Mouse (Mus musculus): ENCODE results near the gene Plet1. TPM values are rescaled to one million over a fixed set of nuclear protein-coding genes. Genes with fewer than 3 reads are reported as not detected.
A peak's percentile ranks its signal among the peaks of the same experiment; 100 is the strongest.

Plet1 gene
- polyA plus RNA-seq, 1 experiment from 2014 or later: 0.39 TPM

GRCm38 (mm10) chr9:50553547-50553946, 59.2 kb downstream of the Plet1 start:
- H3K4me3 ChIP-seq (ENCODE audit: low read depth, low read length): no peak overlapping the region
- H3K4me1 ChIP-seq (ENCODE audit: control insufficient read depth, insufficient read depth, low read length): no peaks in the 10 kb centered on the region
- H3K9ac ChIP-seq (replicated peaks; ENCODE audit: low read depth, low read length): no peak overlapping the region
- H3K27ac ChIP-seq (ENCODE audit: low read depth, low read length): no peak overlapping the region
- H3K27me3 ChIP-seq (ENCODE audit: control insufficient read depth, insufficient read depth, low read length): no peaks in the 10 kb centered on the region
- WGBS: 78% methylated on average over 2 of the region's 2 CpGs
- no peak overlapping the region for H3K4me2 ChIP-seq (ENCODE audit: low read depth, low read length)
- no peak for ATAC-seq (ENCODE audit: low read depth)
- no peaks in the 10 kb centered on the region for H3K9me3 ChIP-seq (ENCODE audit: control insufficient read depth, low read length)
- no peaks in the 10 kb centered on the region for H3K36me3 ChIP-seq (ENCODE audit: control insufficient read depth, insufficient read depth, low read length)

DNA sequence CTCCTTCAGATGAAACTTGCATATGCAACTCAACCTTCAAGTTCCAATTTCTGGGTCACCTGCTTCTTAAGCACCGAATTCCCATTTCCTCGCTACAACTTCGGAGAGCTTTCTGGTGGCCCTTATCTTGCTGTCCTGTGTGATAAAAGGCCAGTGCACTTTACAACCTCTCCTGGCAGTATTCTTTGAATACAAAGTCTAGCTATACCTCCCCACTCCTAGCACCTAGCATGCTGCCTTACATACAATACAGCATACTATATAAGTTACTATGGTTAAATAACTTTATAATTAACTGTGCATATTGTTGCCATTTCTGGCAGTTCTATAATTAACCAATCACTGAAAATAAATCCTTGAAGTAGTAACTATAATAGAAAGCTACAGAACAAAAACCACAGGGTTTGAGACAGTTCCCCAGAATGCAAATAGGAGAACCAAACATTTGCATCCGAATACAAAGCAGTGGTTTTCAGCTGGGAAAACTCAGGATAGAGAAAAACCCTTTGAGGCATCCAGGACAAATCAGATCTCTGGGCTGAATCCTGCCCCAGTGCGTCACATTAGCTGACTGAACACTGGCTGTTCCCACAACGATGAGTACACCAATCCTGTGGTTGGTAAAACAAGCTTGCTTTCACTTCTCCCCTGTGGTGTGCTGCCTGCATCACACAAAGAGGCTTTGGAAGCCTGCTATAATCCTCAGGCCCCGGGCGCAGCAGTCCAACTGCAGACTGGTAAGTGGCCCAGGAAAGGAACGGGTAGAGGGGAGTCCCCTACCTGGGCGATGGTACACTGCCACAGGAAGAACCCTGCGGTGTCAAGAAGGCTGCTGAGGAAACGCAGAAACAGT, 60.1 kb downstream of the Plet1 start, which contains the start of gene Il18:
Gene Il18, plus strand, starts transcription at position 587 of the 853 bp plus-strand sequence.
- WGBS: 17% methylated on average over 12 of the region's 12 CpGs
- no peaks in the 10 kb centered on the region for H3K36me3 ChIP-seq (ENCODE audit: control insufficient read depth, insufficient read depth, low read length)
- peak within 1 kb of the TSS; percentile 19; the same call in 1 of the 2 replicates for H3K4me3 ChIP-seq (ENCODE audit: low read depth, low read length)
- ATAC-seq (ENCODE audit: low read depth): peak; percentile 93
- peak within 1 kb of the TSS; percentile 47 for H3K4me2 ChIP-seq (ENCODE audit: low read depth, low read length)
- no peaks in the 10 kb centered on the region for H3K9me3 ChIP-seq (ENCODE audit: control insufficient read depth, low read length)
- peak within 1 kb of the TSS; percentile 82 for H3K27ac ChIP-seq (ENCODE audit: low read depth, low read length)
- no peaks in the 10 kb centered on the region for H3K4me1 ChIP-seq (ENCODE audit: control insufficient read depth, insufficient read depth, low read length)
- peak within 1 kb of the TSS; percentile 41; the same call in 1 of the 2 replicates for H3K9ac ChIP-seq (replicated peaks; ENCODE audit: low read depth, low read length)
- no peaks in the 10 kb centered on the region for H3K27me3 ChIP-seq (ENCODE audit: control insufficient read depth, insufficient read depth, low read length)

GRCm38 (mm10) chr9:50555094-50555446, 60.7 kb downstream of the Plet1 start, which contains the start of gene Bco2:
TSS of gene Bco2 (minus strand) at chr9:50555181.
- WGBS: 21% methylated on average over 2 of the region's 2 CpGs

More at GRCm38 (mm10) chr9:50555094-50555446, 60.7 kb downstream of the Plet1 start, which contains the start of gene Bco2:
- no peaks in the 10 kb centered on the region for H3K9me3 ChIP-seq (ENCODE audit: control insufficient read depth, low read length)
- ATAC-seq (ENCODE audit: low read depth): no peak
- peak within 1 kb of the TSS; percentile 41; the same call in 1 of the 2 replicates for H3K9ac ChIP-seq (replicated peaks; ENCODE audit: low read depth, low read length)
- H3K4me3 ChIP-seq (ENCODE audit: low read depth, low read length): peak within 1 kb of the TSS; percentile 19; the same call in 1 of the 2 replicates
- peak within 1 kb of the TSS; percentile 82 for H3K27ac ChIP-seq (ENCODE audit: low read depth, low read length)
- H3K4me2 ChIP-seq (ENCODE audit: low read depth, low read length): peak within 1 kb of the TSS; percentile 47
- H3K27me3 ChIP-seq (ENCODE audit: control insufficient read depth, insufficient read depth, low read length): no peaks in the 10 kb centered on the region
- no peaks in the 10 kb centered on the region for H3K4me1 ChIP-seq (ENCODE audit: control insufficient read depth, insufficient read depth, low read length)
- H3K36me3 ChIP-seq (ENCODE audit: control insufficient read depth, insufficient read depth, low read length): no peaks in the 10 kb centered on the region

Other genes with a start within 250 kb of the Plet1 start
- 132 and 139 TPM in 2 replicates for gene Rpl10-ps3, start 149.6 kb upstream of the Plet1 start, polyA plus RNA-seq (2014; fragmentation: Nextera tagmentation; extraction: Ambion mirVana)
- 112 and 126 TPM in 2 replicates for gene Pts, start 34.2 kb downstream of the Plet1 start, polyA plus RNA-seq (2014; fragmentation: Nextera tagmentation; extraction: Ambion mirVana)
- 18.6 and 19.8 TPM in 2 replicates for gene Il18, start 60.3 kb downstream of the Plet1 start, polyA plus RNA-seq (2014; fragmentation: Nextera tagmentation; extraction: Ambion mirVana)
- 0.11 and 0.24 TPM in 2 replicates for gene Bco2, start 60.7 kb downstream of the Plet1 start, polyA plus RNA-seq (2014; fragmentation: Nextera tagmentation; extraction: Ambion mirVana)
- 0.24 TPM in 1 of 2 replicates, not detected in the other for gene Tex12, start 66.8 kb downstream of the Plet1 start, polyA plus RNA-seq (2014; fragmentation: Nextera tagmentation; extraction: Ambion mirVana)
- 257 and 294 TPM in 2 replicates for gene Sdhd, start 109.3 kb downstream of the Plet1 start, polyA plus RNA-seq (2014; fragmentation: Nextera tagmentation; extraction: Ambion mirVana)
- 375 and 448 TPM in 2 replicates for gene Timm8b, start 109.4 kb downstream of the Plet1 start, polyA plus RNA-seq (2014; fragmentation: Nextera tagmentation; extraction: Ambion mirVana)
- 4.4 and 5.5 TPM in 2 replicates for gene Pih1d2, start 122.8 kb downstream of the Plet1 start, polyA plus RNA-seq (2014; fragmentation: Nextera tagmentation; extraction: Ambion mirVana)
- 21.9 and 24.5 TPM in 2 replicates for gene Nkapd1, start 122.9 kb downstream of the Plet1 start, polyA plus RNA-seq (2014; fragmentation: Nextera tagmentation; extraction: Ambion mirVana)
- 65.1 and 67.2 TPM in 2 replicates for gene Dlat, start 165.3 kb downstream of the Plet1 start, polyA plus RNA-seq (2014; fragmentation: Nextera tagmentation; extraction: Ambion mirVana)
- gene Dixdc1, start 245.0 kb downstream of the Plet1 start, polyA plus RNA-seq (2014; fragmentation: Nextera tagmentation; extraction: Ambion mirVana): 39.2 and 41.4 TPM in 2 replicates